Mouse (Mus musculus) kidney, adult 2 months (tissue): ENCODE data around the gene Hk3.

Source experiments
- CTCF ChIP-seq: fragments of 200-500 bp; conservative IDR thresholded peaks from 2 replicates; pipeline ENCODE4 v1.5.1; 2011; ENCODE audit warnings: low read depth, mild to moderate bottlenecking, control low read depth, low read length, moderate library complexity, mixed read lengths; ENCODE audit not compliant: insufficient read depth, insufficient read length
- POLR2A ChIP-seq: fragments of 200-500 bp; IDR thresholded peaks from one replicate; pipeline ENCODE4 v1.6.1; 2011; ENCODE audit warnings: low read depth, low read length, control low read depth

DNA sequence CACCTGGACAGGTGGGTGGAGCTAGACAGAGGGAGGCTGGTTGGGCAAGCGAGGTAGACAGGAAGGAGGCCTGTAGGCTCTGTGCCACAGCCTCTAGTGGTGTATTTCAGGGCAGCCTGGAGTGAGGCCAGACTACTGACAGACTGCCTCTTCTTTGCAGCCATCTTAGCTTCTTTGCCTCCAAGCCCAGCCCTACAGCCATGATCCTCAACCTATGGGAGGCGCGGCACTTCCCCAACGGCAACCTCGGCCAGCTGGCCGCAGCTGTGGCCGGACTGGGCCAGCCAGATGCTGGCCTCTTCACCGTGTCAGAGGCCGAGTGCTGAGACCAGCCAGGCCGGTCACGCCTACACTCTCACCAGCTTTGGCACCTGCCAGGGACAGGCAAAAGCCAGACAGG, 16.5 kb downstream of the Hk3 start:
- TF ChIP-seq CTCF: no peak
- TF ChIP-seq POLR2A: no peak
